Mouse (Mus musculus) liver, embryonic 14.5 days (tissue): ENCODE measurements around the gene Prdm13. TPM values are rescaled to one million over a fixed set of nuclear protein-coding genes. Genes with fewer than 3 reads are reported as not detected.

Experiments used
- ATAC-seq: fragments of 200-750 bp; cut with Nextera tagmentation; 2 replicates; pipeline ENCODE4 v1.8.0; 2017; ENCODE audit warnings: moderate number of reproducible peaks, mild to moderate bottlenecking, moderate library complexity; ENCODE audit not compliant: insufficient read depth
- DNase-seq, 3 experiments: peaks; one replicate each; pipeline ENCODE4 v3.0.0-alpha.2; 2012 to 2013; ENCODE audit warnings: low read depth in 3 of 3, low spot score in 3 of 3
- H3K27ac ChIP-seq: fragments of 300-500 bp; sonication (generic); 2 replicates; pipeline ENCODE4 v1.5.1; 2014; ENCODE audit warnings: moderate library complexity, mild to moderate bottlenecking, control low read depth, inconsistent platforms
- H3K27me3 ChIP-seq: fragments of 300-500 bp; sonication (generic); 2 replicates; pipeline ENCODE4 v1.6.1; 2014; ENCODE audit warnings: mild to moderate bottlenecking, low read length, moderate library complexity; ENCODE audit not compliant: control insufficient read depth, insufficient read depth
- H3K36me3 ChIP-seq: fragments of 300-500 bp; sonication (generic); replicated peaks from 2 replicates; pipeline ENCODE4 v1.6.1; 2014; ENCODE audit warnings: low read depth; ENCODE audit not compliant: control insufficient read depth, insufficient read depth
- H3K4me1 ChIP-seq, 2 experiments: fragments of 200-500 bp in 1 of 2; fragments of 300-500 bp in 1 of 2; sonication (generic) in 1 of 2; replicated peaks; 2 replicates each; pipeline ENCODE4 v1.6.1; 2012 to 2014; ENCODE audit warnings: antibody characterized with exemption in 1 of 2, inconsistent platforms in 1 of 2, low read length in 1 of 2; ENCODE audit not compliant: control insufficient read depth in 2 of 2, insufficient read depth in 2 of 2
- H3K4me2 ChIP-seq: fragments of 300-500 bp; sonication (generic); 2 replicates; pipeline ENCODE4 v1.6.1; 2014; ENCODE audit warnings: low read depth, mild to moderate bottlenecking, control low read depth, moderate library complexity
- H3K4me3 ChIP-seq, 2 experiments: fragments of 200-500 bp in 1 of 2; fragments of 300-500 bp in 1 of 2; sonication (generic) in 1 of 2; 2 replicates each; pipeline ENCODE4 v1.5.1; 2012 to 2014; ENCODE audit warnings: low read depth in 2 of 2, low read length in 2 of 2, mild to moderate bottlenecking in 2 of 2, control low read depth in 1 of 2, inconsistent platforms in 1 of 2, moderate library complexity in 1 of 2; ENCODE audit not compliant: insufficient read depth in 1 of 2
- H3K9ac ChIP-seq: fragments of 300-500 bp; sonication (generic); replicated peaks from 2 replicates; pipeline ENCODE4 v1.6.1; 2014; ENCODE audit warnings: mild to moderate bottlenecking, control low read depth, moderate library complexity
- H3K9me3 ChIP-seq: fragments of 300-500 bp; sonication (generic); 2 replicates; pipeline ENCODE4 v1.6.1; 2016; ENCODE audit warnings: low read length, mixed read lengths; ENCODE audit not compliant: control insufficient read depth
- CTCF ChIP-seq: IDR thresholded peaks from 2 replicates; pipeline ENCODE4 v1.5.1; 2016; ENCODE audit warnings: antibody characterized with exemption, low read depth, control low read depth
- EP300 ChIP-seq: IDR thresholded peaks from 2 replicates; pipeline ENCODE4 v1.6.1; 2016; ENCODE audit warnings: antibody characterized with exemption, low read depth
- WGBS: fragments of 180-500 bp; shearing (Covaris S2); extraction: QIAGEN DNeasy Blood & Tissue Kit; methylation state at CpG from one replicate; pipeline ENCODE4 v1.1.7; 2014; ENCODE audit not compliant: insufficient replicate concordance; 5-methylcytosine and 5-hydroxymethylcytosine counted together
- polyA plus RNA-seq, 2 experiments: library from polyadenylated mRNA; depleted of rRNA in 1 of 2; stranded (reverse) in 1 of 2; unstranded in 1 of 2; fragments of >200 nt; fragmentation: Nextera tagmentation in 1 of 2; extraction: Ambion mirVana in 1 of 2; gene quantifications; 2 replicates each; pipeline versions ENCODE4 v1.2.1 to v1.2.3; 2012 to 2014

The Prdm13 gene
- polyA plus RNA-seq, 2 experiments: not detected

GRCm38 (mm10) chr4:21628367-21629274 is 57.1 kb downstream of the Prdm13 start:
- H3K27me3 ChIP-seq: no peaks in the 10 kb centered on the region
- no peak overlapping the region for H3K4me2 ChIP-seq
- no peak for ATAC-seq
- 27% methylated on average over 3 of the region's 3 CpGs for WGBS
- no peaks in the 10 kb centered on the region for H3K4me1 ChIP-seq
- H3K9me3 ChIP-seq: no peaks in the 10 kb centered on the region
- DNase-seq: no peak
- no peak overlapping the region for H3K27ac ChIP-seq
- no peak overlapping the region for H3K9ac ChIP-seq
- no peak overlapping the region for H3K4me3 ChIP-seq
- no peak for TF ChIP-seq CTCF
- TF ChIP-seq EP300: no peak
- H3K36me3 ChIP-seq: no peaks in the 10 kb centered on the region

Other genes with a start within 250 kb of the Prdm13 start
- 4.8 and 6.4 TPM in 2 replicates for gene Ccnc, start 41.7 kb upstream of the Prdm13 start, polyA plus RNA-seq (2012; rRNA removed)
- gene Ccnc, start 41.7 kb upstream of the Prdm13 start, polyA plus RNA-seq (2014; fragmentation: Nextera tagmentation; extraction: Ambion mirVana): 23.0 and 25.3 TPM in 2 replicates
- 6.8 and 9.8 TPM in 2 replicates for gene Usp45, start 81.2 kb upstream of the Prdm13 start, polyA plus RNA-seq (2012; rRNA removed)
- gene Usp45, start 81.2 kb upstream of the Prdm13 start, polyA plus RNA-seq (2014; fragmentation: Nextera tagmentation; extraction: Ambion mirVana): 15.1 and 16.3 TPM in 2 replicates
- 4.3 and 8.0 TPM in 2 replicates for gene Tstd3, start 81.2 kb upstream of the Prdm13 start, polyA plus RNA-seq (2012; rRNA removed)
- gene Tstd3, start 81.2 kb upstream of the Prdm13 start, polyA plus RNA-seq (2014; fragmentation: Nextera tagmentation; extraction: Ambion mirVana): 15.0 and 16.2 TPM in 2 replicates
- 44.2 and 50.6 TPM in 2 replicates for gene Pnisr, start 161.6 kb upstream of the Prdm13 start, polyA plus RNA-seq (2012; rRNA removed)
- 29.0 and 34.5 TPM in 2 replicates for gene Pnisr, start 161.6 kb upstream of the Prdm13 start, polyA plus RNA-seq (2014; fragmentation: Nextera tagmentation; extraction: Ambion mirVana)
- gene Coq3, start 193.7 kb upstream of the Prdm13 start, polyA plus RNA-seq (2012; rRNA removed): 2.6 and 3.8 TPM in 2 replicates
- 8.8 and 9.4 TPM in 2 replicates for gene Coq3, start 193.7 kb upstream of the Prdm13 start, polyA plus RNA-seq (2014; fragmentation: Nextera tagmentation; extraction: Ambion mirVana)
- gene Faxc, start 245.4 kb upstream of the Prdm13 start, polyA plus RNA-seq (2012; rRNA removed): 0.07 and 0.09 TPM in 2 replicates
- 0.11 TPM in 1 of 2 replicates, not detected in the other for gene Faxc, start 245.4 kb upstream of the Prdm13 start, polyA plus RNA-seq (2014; fragmentation: Nextera tagmentation; extraction: Ambion mirVana)